Comparison of ENCODE assay signal across 13 mouse cellular contexts in genomic region chr1:171469678-171470077, GRCm38 (mm10). TPM values are rescaled to one million over a fixed set of nuclear protein-coding genes. Genes with fewer than 3 reads are reported as not detected.
DNase-seq lines count a peak whose midpoint lies in the region; ATAC-seq and TF ChIP-seq lines count a peak whose summit lies in the region.
"Had no signal": no experiment of that assay in that cellular context is flagged by ENCODE, and none has a peak within 500 bp of the region (broad histone marks: within the 10 kb centered on the region; RNA-seq: fewer than 3 reads in every experiment).

No protein-coding gene starts in this region.

- intact Hi-C loops in heart, postnatal 36 days (cut with DNase I): loop anchor here (1.0 to 10.0 kb wide), 3 partner anchors 31 to 355 kb away; partner anchors contain the start of genes Cfap126 and Usf1

- H3K27ac ChIP-seq in heart, embryonic 11.5 days (ENCODE audit: low read depth, low read length): no peak overlapping the region
- H3K27ac ChIP-seq in heart, postnatal 0 days (ENCODE audit: low read depth): peak overlapping the region; percentile 36
- H3K27ac ChIP-seq in MEL (ENCODE audit: control insufficient read depth, low read depth, low read length): no peak overlapping the region
- no peak overlapping the region for H3K27ac ChIP-seq in midbrain, embryonic 16.5 days (ENCODE audit: low read length)
- H3K27ac ChIP-seq: embryonic facial prominence, embryonic 13.5 days; forebrain, embryonic 13.5 days; gastrocnemius, adult 2 months; hindbrain, embryonic 10.5 days; kidney, embryonic 15.5 days had no signal

- no peaks in the 10 kb centered on the region for H3K79me2 ChIP-seq in MEL (ENCODE audit: control insufficient read depth, insufficient read depth, low read length, poor library complexity)

- no peak for TF ChIP-seq EP300 in heart, postnatal 0 days (IDR thresholded peaks at IDR 0.05; ENCODE audit: low read depth)
- TF ChIP-seq EP300 in MEL (IDR thresholded peaks at IDR 0.05; ENCODE audit: low read depth in 1 of 2, low read length in 2 of 2): no peak

- no peak for DNase-seq in heart, postnatal 36 days
- DNase-seq in heart, postnatal 0 days (ENCODE audit: low spot score): no peak
- no peak for DNase-seq in heart, adult 8-10 months (ENCODE audit: low spot score)
- DNase-seq in MEL (ENCODE audit: low read depth, low spot score): no peak
- DNase-seq in embryo, embryonic 10 days (ENCODE audit: low spot score): no peak

- no peaks in the 10 kb centered on the region for H3K27me3 ChIP-seq in heart, embryonic 11.5 days (ENCODE audit: control insufficient read depth, insufficient read depth, low read length)
- H3K27me3 ChIP-seq in heart, postnatal 0 days (ENCODE audit: control insufficient read depth, insufficient read depth, low read length): no peaks in the 10 kb centered on the region
- H3K27me3 ChIP-seq in MEL (ENCODE audit: control insufficient read depth in 1 of 2, insufficient read depth in 2 of 2, low read length in 2 of 2): no peaks in the 10 kb centered on the region
- H3K27me3 ChIP-seq in midbrain, embryonic 16.5 days (ENCODE audit: control insufficient read depth, insufficient read depth, low read depth, low read length): no peaks in the 10 kb centered on the region
- H3K27me3 ChIP-seq: embryonic facial prominence, embryonic 13.5 days; forebrain, embryonic 13.5 days; kidney, embryonic 15.5 days had no signal

- no peaks in the 10 kb centered on the region for H3K9me3 ChIP-seq in heart, embryonic 11.5 days (replicated peaks; ENCODE audit: control insufficient read depth, low read length)
- H3K9me3 ChIP-seq in heart, postnatal 0 days (replicated peaks; ENCODE audit: control insufficient read depth, low read length): no peaks in the 10 kb centered on the region
- no peaks in the 10 kb centered on the region for H3K9me3 ChIP-seq in MEL (replicated peaks; ENCODE audit: insufficient read depth, low read length)
- H3K9me3 ChIP-seq in midbrain, embryonic 16.5 days (replicated peaks; ENCODE audit: control insufficient read depth, low read length, poor library complexity, severe bottlenecking): no peaks in the 10 kb centered on the region
- H3K9me3 ChIP-seq: embryonic facial prominence, embryonic 13.5 days; forebrain, embryonic 13.5 days; hindbrain, embryonic 10.5 days; kidney, embryonic 15.5 days had no signal

- 62% methylated on average over 3 of the region's 3 CpGs for WGBS in heart, embryonic 11.5 days (ENCODE audit: insufficient replicate concordance)
- 44% methylated on average over 3 of the region's 3 CpGs for WGBS in heart, postnatal 0 days
- 91% methylated on average over 3 of the region's 3 CpGs for WGBS in midbrain, embryonic 16.5 days

- no peak overlapping the region for H3K9ac ChIP-seq in heart, embryonic 11.5 days (ENCODE audit: low read depth, low read length)
- H3K9ac ChIP-seq in heart, postnatal 0 days (replicated peaks; ENCODE audit: low read depth, low read length): no peak overlapping the region
- peak overlapping the region; percentile 33; the same call in 1 of the 2 replicates for H3K9ac ChIP-seq in MEL (ENCODE audit: control insufficient read depth, low read depth, low read length, poor library complexity, severe bottlenecking)
- H3K9ac ChIP-seq in midbrain, embryonic 16.5 days (ENCODE audit: low read depth, low read length): no peak overlapping the region
- H3K9ac ChIP-seq: embryonic facial prominence, embryonic 13.5 days; forebrain, embryonic 13.5 days; kidney, embryonic 15.5 days had no signal

- H3K4me2 ChIP-seq in heart, embryonic 11.5 days: peak overlapping the region; percentile 45; the same call in 1 of the 2 replicates
- peak overlapping the region; percentile 21 for H3K4me2 ChIP-seq in heart, postnatal 0 days (ENCODE audit: low read depth, low read length)
- H3K4me2 ChIP-seq in midbrain, embryonic 16.5 days (ENCODE audit: low read length): no peak overlapping the region
- H3K4me2 ChIP-seq: embryonic facial prominence, embryonic 13.5 days; forebrain, embryonic 13.5 days; midbrain, embryonic 11.5 days had no signal

- no peak for TF ChIP-seq CTCF in heart, postnatal 0 days (IDR thresholded peaks at IDR 0.05; ENCODE audit: low read depth)
- no peak for TF ChIP-seq CTCF in MEL (IDR thresholded peaks at IDR 0.05 in 2 of 3, conservative IDR thresholded peaks at IDR 0.05 in 1 of 3; ENCODE audit: control insufficient read depth in 1 of 3, insufficient read depth in 1 of 3, low read depth in 2 of 3, low read length in 3 of 3, poor library complexity in 1 of 3, severe bottlenecking in 1 of 3)

- TF ChIP-seq RAD21 in MEL (IDR thresholded peaks at IDR 0.05; ENCODE audit: low read depth, low read length): no peak

- ATAC-seq in heart, embryonic 11.5 days (replicated peaks; ENCODE audit: insufficient number of reproducible peaks, low FRiP score, low TSS enrichment): no peak
- ATAC-seq in heart, postnatal 0 days (ENCODE audit: insufficient read depth, low read depth): peak; percentile 76; the same call in 1 of the 2 replicates
- no peak for ATAC-seq in midbrain, embryonic 16.5 days
- ATAC-seq: forebrain, embryonic 13.5 days had no signal

- H3K4me1 ChIP-seq in heart, embryonic 11.5 days (ENCODE audit: control insufficient read depth, insufficient read depth, low read length): peaks cover 7% of the 10 kb centered on the region; the same call in 1 of the 2 replicates
- H3K4me1 ChIP-seq in heart, postnatal 0 days (ENCODE audit: control insufficient read depth, insufficient read depth): peaks cover 10% of the 10 kb centered on the region
- peaks cover 14 to 34% of the 10 kb centered on the region in 2 experiments for H3K4me1 ChIP-seq in MEL (ENCODE audit: control insufficient read depth in 1 of 2, insufficient read depth in 2 of 2, low read length in 2 of 2)
- no peaks in the 10 kb centered on the region for H3K4me1 ChIP-seq in midbrain, embryonic 16.5 days (ENCODE audit: control insufficient read depth, insufficient read depth, low read length)
- H3K4me1 ChIP-seq: embryonic facial prominence, embryonic 13.5 days; forebrain, embryonic 13.5 days; hindbrain, embryonic 10.5 days had no signal

- no peak for TF ChIP-seq POLR2A in MEL (IDR thresholded peaks at IDR 0.05; ENCODE audit: control insufficient read depth in 1 of 2, insufficient read depth in 1 of 2, low read depth in 1 of 2, low read length in 2 of 2, poor library complexity in 1 of 2)

- H3K36me3 ChIP-seq in heart, embryonic 11.5 days (ENCODE audit: control insufficient read depth, insufficient read depth, low read length): no peaks in the 10 kb centered on the region
- no peaks in the 10 kb centered on the region for H3K36me3 ChIP-seq in heart, postnatal 0 days (replicated peaks; ENCODE audit: control insufficient read depth, insufficient read depth, low read length)
- H3K36me3 ChIP-seq in MEL (ENCODE audit: control insufficient read depth in 1 of 2, insufficient read depth in 2 of 2, low read length in 2 of 2): peaks cover 0 to 26% of the 10 kb centered on the region in 2 experiments; a peak in 2 of 4 replicates
- no peaks in the 10 kb centered on the region for H3K36me3 ChIP-seq in midbrain, embryonic 16.5 days (ENCODE audit: control insufficient read depth, insufficient read depth, low read length)
- H3K36me3 ChIP-seq: embryonic facial prominence, embryonic 13.5 days; hindbrain, embryonic 10.5 days had no signal

- H3K4me3 ChIP-seq in heart, embryonic 11.5 days (ENCODE audit: low read depth, low read length): no peak overlapping the region
- H3K4me3 ChIP-seq in heart, postnatal 0 days (ENCODE audit: low read depth, low read length): no peak overlapping the region
- H3K4me3 ChIP-seq in MEL (ENCODE audit: control insufficient read depth in 1 of 2, insufficient read depth in 1 of 2, low read depth in 2 of 2, low read length in 2 of 2): no peak overlapping the region
- H3K4me3 ChIP-seq in midbrain, embryonic 16.5 days (ENCODE audit: low read depth, low read length): no peak overlapping the region
- H3K4me3 ChIP-seq: embryonic facial prominence, embryonic 13.5 days; forebrain, embryonic 13.5 days; gastrocnemius, adult 2 months; hindbrain, embryonic 10.5 days; kidney, embryonic 15.5 days had no signal

RNA-seq across cellular contexts. Expression of gene F11r, which starts 32.3 kb away (rescaled TPM):
- polyA plus RNA-seq in heart, embryonic 11.5 days (2014; fragmentation: Nextera tagmentation; extraction: Ambion mirVana): 64.1 and 65.7 TPM in 2 replicates
- 10 to 100 TPM; 38.7 to 43.2 TPM for total RNA-seq in heart, postnatal 36 days (2021)
- 45.6 and 75.5 TPM in 2 replicates for total RNA-seq in heart, postnatal 0 days (2014; rRNA removed; ENCODE audit: low replicate concordance)
- 75.8 and 78.3 TPM in 2 replicates for polyA plus RNA-seq in heart, postnatal 0 days (2015; fragmentation: Nextera tagmentation; extraction: Ambion mirVana)
- total RNA-seq in heart, adult 8-10 months (2022): 10 to 100 TPM; 34.5 to 36.2 (median 35.6) TPM
- 0.31 and 0.42 TPM in 2 replicates for total RNA-seq in MEL (2012; rRNA removed)
- 1 to 10 TPM in 1 of 2 experiments, not detected in 1; 1.8 TPM for polyA plus RNA-seq in MEL (2012; ENCODE audit: insufficient read depth in 1 of 2, insufficient read length in 2 of 2, low read depth in 1 of 2, low replicate concordance in 2 of 2, missing spikeins in 1 of 2)
- polyA plus RNA-seq in midbrain, embryonic 16.5 days (2015; fragmentation: Nextera tagmentation; extraction: Ambion mirVana): 10.4 and 10.5 TPM in 2 replicates

RNA-seq across cellular contexts. Expression of gene Alyref2, which starts 33.6 kb away (rescaled TPM):
- 12.3 and 12.7 TPM in 2 replicates for polyA plus RNA-seq in heart, embryonic 11.5 days (2014; fragmentation: Nextera tagmentation; extraction: Ambion mirVana)
- 1 to 10 TPM; 2.1 to 3.3 TPM for total RNA-seq in heart, postnatal 36 days (2021)
- 8.0 and 10.0 TPM in 2 replicates for total RNA-seq in heart, postnatal 0 days (2014; rRNA removed; ENCODE audit: low replicate concordance)
- polyA plus RNA-seq in heart, postnatal 0 days (2015; fragmentation: Nextera tagmentation; extraction: Ambion mirVana): 13.5 and 14.6 TPM in 2 replicates
- 1 to 10 TPM; 1.8 to 2.8 (median 2.1) TPM for total RNA-seq in heart, adult 8-10 months (2022)
- 4.6 and 5.5 TPM in 2 replicates for total RNA-seq in MEL (2012; rRNA removed)
- 1 to 10 TPM in 1 of 2 experiments, not detected in 1; 8.8 TPM for polyA plus RNA-seq in MEL (2012; ENCODE audit: insufficient read depth in 1 of 2, insufficient read length in 2 of 2, low read depth in 1 of 2, low replicate concordance in 2 of 2, missing spikeins in 1 of 2)
- 34.8 and 35.9 TPM in 2 replicates for polyA plus RNA-seq in midbrain, embryonic 16.5 days (2015; fragmentation: Nextera tagmentation; extraction: Ambion mirVana)

RNA-seq across cellular contexts. Expression of gene Tstd1, which starts 51.0 kb away (rescaled TPM):
- 0.45 and 1.7 TPM in 2 replicates for polyA plus RNA-seq in heart, embryonic 11.5 days (2014; fragmentation: Nextera tagmentation; extraction: Ambion mirVana)
- total RNA-seq in heart, postnatal 36 days (2021): 1 to 10 TPM; 1.2 to 1.6 TPM
- not detected in 2 replicates for total RNA-seq in heart, postnatal 0 days (2014; rRNA removed; ENCODE audit: low replicate concordance)
- polyA plus RNA-seq in heart, postnatal 0 days (2015; fragmentation: Nextera tagmentation; extraction: Ambion mirVana): 1.1 and 2.5 TPM in 2 replicates
- 1 to 10 TPM in 3 of 4 experiments, under 1 TPM in 1; 0.75 to 2.0 (median 1.3) TPM for total RNA-seq in heart, adult 8-10 months (2022)
- total RNA-seq in MEL (2012; rRNA removed): 0.49 and 0.50 TPM in 2 replicates
- 1 to 10 TPM in 1 of 2 experiments, not detected in 1; 1.4 TPM for polyA plus RNA-seq in MEL (2012; ENCODE audit: insufficient read depth in 1 of 2, insufficient read length in 2 of 2, low read depth in 1 of 2, low replicate concordance in 2 of 2, missing spikeins in 1 of 2)
- 6.2 and 7.6 TPM in 2 replicates for polyA plus RNA-seq in midbrain, embryonic 16.5 days (2015; fragmentation: Nextera tagmentation; extraction: Ambion mirVana)

RNA-seq across cellular contexts. Expression of gene Usf1, which starts 58.6 kb away (rescaled TPM):
- polyA plus RNA-seq in heart, embryonic 11.5 days (2014; fragmentation: Nextera tagmentation; extraction: Ambion mirVana): 53.3 and 68.2 TPM in 2 replicates
- total RNA-seq in heart, postnatal 36 days (2021): 10 to 100 TPM; 41.0 to 52.1 TPM
- total RNA-seq in heart, postnatal 0 days (2014; rRNA removed; ENCODE audit: low replicate concordance): 80.2 and 82.0 TPM in 2 replicates
- 47.7 and 48.8 TPM in 2 replicates for polyA plus RNA-seq in heart, postnatal 0 days (2015; fragmentation: Nextera tagmentation; extraction: Ambion mirVana)
- total RNA-seq in heart, adult 8-10 months (2022): 10 to 100 TPM; 43.0 to 48.4 (median 45.2) TPM
- total RNA-seq in MEL (2012; rRNA removed): 50.0 and 56.0 TPM in 2 replicates
- 10 to 100 TPM in 1 of 2 experiments, not detected in 1; 55.0 TPM for polyA plus RNA-seq in MEL (2012; ENCODE audit: insufficient read depth in 1 of 2, insufficient read length in 2 of 2, low read depth in 1 of 2, low replicate concordance in 2 of 2, missing spikeins in 1 of 2)
- polyA plus RNA-seq in midbrain, embryonic 16.5 days (2015; fragmentation: Nextera tagmentation; extraction: Ambion mirVana): 197 and 201 TPM in 2 replicates

Comparison
In these comparisons a context has a peak if more than half of its experiments do, and no peak if none do; other contexts are left out.
1. RNA of gene F11r, which starts 32.3 kb away (total RNA-seq): 45.6 to 75.5 TPM in heart, postnatal 0 days, 38.7 to 43.2 TPM in heart, postnatal 36 days and 34.5 to 36.2 TPM in heart, adult 8-10 months; 0.31 to 0.42 TPM in MEL; every median in the first group is over 10 times any median in the second.